Mouse (Mus musculus): ENCODE data around the gene Ssb.

Gene Ssb

DNA sequence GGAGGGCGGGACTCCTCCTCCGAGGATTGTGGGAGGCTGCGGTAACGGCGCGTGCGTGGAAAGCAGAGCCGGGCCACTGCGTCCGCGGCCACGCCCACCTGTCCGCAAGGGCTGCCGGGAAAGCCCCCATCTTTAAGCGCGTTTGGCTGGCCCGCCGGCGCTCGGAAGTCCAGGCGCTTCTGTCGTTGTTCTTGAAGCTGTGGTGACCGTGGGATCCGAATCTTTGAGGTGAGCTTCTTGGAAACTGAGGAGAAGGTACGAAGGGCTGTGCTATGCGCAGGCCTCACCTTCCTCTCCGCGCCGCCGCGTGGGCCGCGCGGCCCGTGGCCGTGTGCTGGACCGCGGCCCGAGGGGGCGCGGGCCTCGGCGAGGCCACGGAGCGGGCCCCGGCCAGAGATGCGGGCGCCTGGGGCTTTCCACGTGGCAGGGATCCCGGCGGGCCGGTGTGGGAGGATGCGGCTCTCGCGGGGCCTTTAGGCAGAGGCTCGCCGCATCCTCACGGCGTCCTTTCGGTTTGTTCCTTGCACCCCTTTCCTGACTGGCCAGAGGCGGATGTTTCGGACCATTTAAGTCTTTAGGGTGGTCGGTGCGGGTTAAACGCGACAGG is at the start of gene Ssb:
Ssb (plus strand) TSS at position 78 of the 607 bp plus-strand sequence.
- DNase-seq: peak; percentile 95 to 96

DNA sequence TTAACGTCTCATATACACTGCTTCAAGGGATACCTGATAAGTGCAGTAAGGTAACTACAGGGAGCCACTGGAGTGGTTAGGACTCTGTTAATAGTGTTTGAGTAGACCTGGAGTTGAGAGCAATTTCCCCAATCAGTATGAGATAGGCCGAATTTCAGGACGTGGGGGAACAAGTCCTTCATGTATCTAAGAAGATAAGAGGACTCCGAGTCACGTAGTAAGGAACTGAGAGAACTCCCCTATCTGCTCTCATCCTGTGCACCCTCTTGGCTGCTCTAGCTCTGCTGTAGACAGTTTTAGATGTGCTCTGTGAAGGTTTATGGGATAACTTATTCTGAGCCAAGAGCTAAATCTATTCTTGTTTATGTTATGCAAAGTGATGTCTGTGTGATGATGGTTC is 44.8 kb upstream of the Ssb start:
- DNase-seq: no peak

DNA sequence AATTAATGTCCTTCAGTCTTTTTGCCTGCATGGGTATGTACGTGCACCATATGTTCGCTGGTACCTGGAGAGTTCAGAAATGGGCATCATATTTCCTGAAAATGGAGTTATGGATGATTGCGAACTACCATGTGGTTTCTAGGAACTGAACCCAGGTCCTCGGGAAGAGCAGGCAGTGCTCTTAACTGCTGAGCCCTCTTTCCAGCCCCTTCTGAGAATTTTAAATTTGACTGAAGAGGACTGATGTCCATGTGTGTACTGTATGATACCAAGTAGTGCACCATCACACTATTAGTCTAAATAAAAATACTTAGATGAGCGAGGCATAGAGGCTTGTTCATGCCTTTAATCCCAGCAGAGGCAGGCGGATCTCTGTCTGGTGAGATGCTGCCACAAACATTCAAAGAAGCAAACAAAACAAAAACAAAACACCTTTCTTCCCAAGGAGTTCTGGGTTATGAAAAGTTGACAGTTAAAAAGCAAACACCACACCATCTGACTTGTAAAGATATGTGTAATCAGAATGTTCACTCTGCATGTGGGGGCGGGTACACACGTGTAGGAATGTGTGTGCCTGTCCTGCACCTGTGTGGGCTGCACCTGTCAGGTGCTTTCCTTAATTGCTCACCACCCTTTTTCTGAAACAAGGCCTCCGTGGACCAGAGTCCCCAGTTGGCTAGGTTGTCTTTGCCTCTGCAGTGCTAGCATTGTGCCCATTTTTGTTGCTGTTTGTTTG is 42.8 kb upstream of the Ssb start:
- no peak for DNase-seq

DNA sequence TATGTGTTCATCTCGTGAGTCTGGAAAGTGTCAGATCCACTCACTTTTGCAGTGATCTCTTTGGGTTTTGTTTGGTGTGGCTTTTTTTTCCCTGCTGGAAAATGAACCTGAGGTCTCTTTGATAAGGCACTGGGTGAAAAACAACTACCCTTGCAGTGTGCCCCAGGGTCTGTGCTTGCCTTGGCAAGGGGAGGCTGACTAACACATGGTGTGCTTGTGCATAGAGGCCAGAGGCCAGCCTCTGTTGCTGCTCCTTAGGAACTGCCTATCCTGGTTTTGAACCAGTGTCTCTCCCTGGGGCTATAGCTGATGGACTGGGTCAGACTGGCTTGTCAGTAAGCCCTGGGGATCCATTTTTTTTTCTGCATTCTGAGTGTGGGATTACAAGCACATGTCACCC is 41.2 kb upstream of the Ssb start:
- no peak for DNase-seq

DNA sequence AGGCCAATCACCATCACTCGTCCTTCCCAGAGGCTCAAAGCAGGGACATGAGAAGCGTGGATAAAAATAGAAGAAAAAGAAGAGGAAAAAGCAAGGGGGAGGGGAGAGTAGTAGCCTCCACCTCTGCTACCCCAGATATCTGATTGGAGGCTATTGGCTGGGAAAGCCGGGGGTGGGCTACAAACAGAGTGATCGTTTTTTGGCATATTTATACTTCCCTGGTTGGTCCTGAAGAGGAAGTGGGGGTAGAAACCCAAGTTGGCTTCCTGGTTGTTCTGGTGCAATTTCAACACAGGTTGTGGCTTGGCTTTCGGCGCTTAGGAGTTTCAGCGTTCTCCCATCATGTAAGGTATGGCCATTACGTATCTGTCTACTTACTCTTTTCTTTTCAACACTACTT is 39.7 kb upstream of the Ssb start, which contains the start of gene Klhl23:
Klhl23 (plus strand) TSS at position 234 of the 400 bp plus-strand sequence.
- peak in 1 of 2 experiments; percentile 17 for DNase-seq

DNA sequence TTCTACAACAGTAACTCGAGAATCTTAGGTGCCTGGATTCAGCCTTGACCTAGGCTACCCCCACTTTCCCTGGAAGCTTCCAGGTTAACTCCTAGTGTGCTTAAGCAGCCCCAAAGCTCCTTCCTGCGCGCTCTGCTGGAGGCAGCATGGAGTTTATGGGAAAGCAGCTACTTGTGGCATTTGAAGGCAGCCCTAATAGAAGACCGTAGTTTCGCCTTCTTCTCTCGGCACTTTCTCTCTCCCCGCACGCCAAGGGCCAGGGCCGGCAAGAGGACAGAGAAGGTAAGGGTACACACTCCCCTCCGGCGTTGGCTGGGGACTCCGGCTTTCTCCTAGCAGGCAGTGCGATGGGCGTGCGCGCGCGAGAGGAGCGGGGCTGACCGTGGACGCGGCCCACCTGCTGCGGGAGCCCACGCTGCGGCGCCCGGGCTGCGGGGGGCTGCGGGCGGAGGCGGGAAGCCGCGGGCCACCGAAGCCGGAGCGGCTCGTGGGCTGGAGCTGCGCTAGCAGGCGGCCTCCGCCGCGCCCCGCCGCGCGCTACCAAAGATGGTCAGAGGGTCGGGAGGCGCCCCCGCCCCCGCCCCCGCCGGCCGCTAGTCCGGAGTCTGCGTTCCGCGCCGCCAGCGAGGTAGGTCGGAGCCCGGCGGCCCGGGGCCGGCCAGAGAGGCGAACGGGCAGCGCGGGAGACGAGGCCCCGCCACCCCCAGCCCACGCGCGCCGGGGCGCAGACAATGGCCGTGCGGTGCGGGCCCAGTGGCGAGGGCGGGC is 38.8 kb upstream of the Ssb start:
- peak; percentile 72 to 77 for DNase-seq

DNA sequence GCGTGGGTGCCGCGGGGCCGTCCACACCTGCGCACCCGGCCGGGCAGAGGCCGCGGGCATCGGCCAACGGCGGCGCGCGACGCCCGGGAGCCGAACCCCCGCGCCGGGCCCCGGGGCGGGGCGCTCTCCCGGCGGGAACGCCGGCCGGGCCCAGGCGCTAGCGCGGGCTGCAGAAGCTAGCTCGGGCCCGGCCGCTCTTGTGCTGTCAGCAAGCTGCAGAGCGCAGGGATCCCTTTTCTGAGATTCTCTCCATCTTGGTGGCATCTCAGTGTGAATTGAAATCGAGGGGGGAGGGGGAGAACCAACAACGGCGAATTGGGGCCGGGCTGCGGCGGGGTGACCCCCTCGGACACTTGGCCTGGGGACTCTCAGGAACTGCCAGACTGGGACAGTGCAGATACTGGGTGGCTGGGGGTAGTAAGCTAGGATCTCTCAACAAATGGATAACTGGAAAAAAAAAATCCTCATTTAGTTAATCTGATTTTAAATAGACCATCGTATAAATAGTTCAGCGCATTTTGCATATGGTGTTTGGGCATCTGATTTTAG is 38.2 kb upstream of the Ssb start:
- peak in 1 of 2 experiments; percentile 76 for DNase-seq

DNA sequence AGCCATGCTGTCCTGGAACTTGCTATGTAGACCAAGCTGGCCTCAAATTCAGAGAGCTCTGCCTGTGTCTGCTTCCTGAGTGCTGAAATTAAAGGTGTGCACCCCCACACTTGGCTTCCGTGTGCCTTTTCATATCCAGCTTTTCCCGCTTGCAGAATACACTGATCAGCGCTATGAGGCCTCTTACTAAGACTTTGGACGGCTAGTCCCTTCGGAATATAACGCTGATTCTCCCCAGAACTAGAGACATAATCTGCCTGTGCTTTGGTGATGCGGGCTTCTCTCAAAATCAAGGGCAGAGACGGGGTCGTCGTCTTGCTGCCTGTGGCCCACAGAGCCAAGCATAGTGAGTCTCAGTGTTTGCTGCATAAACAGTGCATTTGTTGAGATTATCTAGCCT is 35.5 kb upstream of the Ssb start:
- peak; percentile 33 to 67 for DNase-seq

DNA sequence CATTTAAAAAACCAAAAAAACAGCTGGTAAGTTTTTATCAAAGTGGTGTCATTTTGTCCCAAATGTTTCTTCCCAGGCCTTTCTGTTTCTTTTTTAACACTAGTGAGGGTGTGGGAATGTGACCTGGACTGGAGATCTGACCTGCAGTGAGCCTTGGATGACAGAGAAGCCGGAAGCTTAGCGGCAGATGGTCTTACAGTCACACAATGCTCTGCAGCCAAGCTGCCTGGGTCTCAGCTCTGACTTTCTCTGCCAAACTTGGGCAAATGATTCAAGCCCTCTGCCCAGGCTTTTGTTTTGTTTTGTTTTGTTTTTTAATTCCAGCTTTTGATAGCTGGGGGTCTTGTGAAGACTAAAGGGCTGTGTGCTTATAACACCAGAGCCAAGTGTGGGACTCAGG is 35.0 kb upstream of the Ssb start:
- peak; percentile 69 to 84 for DNase-seq

DNA sequence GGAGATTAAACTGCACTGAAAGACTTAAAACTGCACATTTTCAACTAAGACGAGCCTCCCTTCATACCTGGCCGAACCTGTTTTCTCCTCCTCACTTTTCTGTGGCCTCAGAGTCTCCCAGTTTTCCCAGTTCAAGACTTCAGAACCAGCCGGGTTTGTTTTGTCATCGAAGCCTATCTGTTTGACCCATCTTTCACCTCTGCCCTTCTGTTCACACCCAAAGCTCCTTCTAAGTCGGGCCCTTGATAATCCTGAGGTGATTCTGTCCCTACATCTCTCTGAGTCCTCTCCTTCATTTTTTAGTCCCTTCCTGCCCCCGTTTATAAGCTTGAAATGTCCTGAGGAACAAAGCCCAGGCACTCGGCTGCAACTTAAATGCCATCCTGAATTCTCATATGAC is 33.3 kb upstream of the Ssb start:
- no peak for DNase-seq

DNA sequence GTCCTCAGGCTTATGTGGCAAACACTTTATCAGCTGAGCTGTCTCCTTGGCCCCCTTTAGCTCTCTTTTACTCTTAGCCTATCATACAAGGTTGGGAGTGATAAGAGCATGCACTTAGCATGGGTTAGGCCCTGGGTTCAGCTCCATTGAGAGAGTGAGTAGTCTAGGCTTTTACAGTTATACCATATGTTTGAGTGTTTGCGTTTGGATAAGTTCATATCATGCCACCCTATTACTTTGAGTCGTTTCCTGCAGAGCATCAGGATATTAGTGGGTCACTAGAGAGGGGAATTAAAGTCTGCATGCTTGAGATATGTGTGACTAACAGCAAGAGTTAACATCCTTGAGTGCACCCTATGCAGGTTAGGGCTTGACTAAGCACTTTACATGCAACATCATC is 31.7 kb upstream of the Ssb start:
- no peak for DNase-seq

DNA sequence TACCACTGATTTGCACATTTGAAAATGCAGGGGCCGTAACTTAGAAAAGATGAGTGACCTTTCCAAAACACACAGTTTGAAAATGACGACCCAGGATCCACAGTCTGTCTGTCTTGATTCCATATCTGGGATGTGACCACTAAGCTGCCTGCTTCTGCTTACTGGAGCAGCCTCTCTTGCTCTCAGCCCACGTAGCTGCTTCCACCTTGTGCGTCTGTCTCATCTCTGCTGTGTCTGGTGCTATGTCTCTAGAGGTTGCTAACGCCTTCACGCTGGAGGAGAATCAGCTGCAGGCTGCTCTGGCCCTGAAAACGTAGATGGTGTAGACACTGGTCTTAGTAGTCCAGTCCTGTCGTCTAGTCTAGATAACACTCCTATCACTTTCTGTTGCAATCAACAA is 31.2 kb upstream of the Ssb start:
- no peak for DNase-seq

DNA sequence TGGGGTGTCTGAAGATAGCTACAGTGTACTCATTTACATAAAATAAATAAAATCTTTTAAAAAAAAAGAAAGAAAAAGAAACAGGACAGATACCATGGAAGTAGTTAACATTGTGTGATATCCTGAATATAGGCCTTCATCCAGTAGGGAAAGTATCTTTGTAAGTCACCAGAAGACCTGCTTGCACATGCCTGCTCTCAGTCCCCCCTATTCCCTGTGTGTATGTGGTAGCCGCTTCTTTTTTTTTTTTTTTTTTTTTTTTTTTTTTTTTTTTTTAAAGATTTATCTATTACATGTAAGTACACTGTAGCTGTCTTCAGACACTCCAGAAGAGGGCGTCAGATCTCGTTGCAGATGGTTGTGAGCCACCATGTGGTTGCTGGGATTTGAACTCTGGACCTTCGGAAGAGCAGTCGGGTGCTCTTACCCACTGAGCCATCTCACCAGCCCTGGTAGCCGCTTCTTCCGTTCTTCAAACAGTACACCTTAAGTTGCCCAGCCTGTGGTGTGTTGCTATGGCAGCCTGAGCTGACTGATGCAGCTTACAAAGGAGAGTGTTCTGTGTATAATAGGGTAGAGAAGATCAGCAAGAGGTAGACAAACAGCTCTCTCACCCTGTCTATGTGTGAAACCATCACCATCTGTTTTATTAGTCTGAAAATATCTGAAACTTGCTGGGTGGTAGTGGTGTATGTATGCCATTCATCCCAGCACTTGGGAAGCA is 24.0 kb upstream of the Ssb start:
- no peak for DNase-seq

DNA sequence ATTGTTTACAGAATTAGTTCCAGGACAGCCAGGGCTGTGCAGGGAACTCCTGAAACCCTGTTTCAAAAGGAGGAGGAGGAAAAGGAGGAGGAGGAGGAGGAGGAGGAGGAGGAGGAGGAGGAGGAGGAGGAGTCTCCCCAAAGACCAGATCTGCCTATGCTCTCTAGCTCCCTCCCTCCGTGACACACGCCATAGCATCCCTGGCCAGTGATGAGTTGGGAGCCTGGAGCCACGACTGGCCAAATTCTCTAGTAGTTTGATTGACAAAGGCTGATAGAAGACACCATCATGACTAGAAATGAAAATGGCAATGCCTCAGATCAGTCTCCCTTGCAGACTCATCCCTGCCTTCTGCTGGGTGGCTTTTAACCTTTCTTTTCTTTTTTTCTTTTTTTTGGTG is 23.4 kb upstream of the Ssb start:
- DNase-seq: no peak

DNA sequence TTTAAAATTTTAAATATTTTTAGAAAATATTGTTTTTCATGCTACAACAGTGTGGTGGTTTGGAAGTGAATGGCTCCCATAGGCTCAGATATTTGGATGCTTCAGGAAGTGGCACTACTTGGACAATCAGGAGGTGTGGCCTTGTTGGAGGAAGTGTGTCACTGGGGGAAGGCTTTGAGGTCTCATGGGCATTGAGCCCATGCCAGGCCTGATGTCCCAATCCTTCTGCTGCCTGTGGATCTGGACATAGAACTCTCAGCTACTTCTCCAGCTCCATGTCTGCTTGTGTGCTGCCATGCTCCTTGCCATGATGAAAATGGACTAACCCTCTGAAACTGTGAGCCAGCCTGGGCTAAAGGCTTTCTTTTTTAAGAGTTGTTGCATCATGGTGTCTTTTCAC is 22.7 kb upstream of the Ssb start:
- DNase-seq: no peak

DNA sequence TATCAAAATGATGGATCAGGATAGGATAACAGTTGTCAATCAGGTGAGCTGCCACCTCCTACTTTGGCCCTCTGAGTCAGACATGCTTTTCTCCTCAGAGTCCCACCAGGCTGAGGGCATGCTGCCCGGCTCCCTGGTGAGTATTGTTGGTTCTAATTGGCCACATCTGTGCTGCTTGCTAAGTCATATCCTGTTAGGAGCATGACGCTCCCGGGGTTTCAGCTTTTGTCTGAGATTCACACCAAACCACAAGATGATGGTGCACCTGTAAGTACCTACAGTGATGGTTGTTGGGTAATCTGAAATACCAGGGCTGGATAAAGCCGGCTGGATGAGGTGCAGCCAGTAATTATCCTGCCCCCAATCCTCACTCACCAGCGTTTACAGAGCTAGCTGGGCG is 21.1 kb upstream of the Ssb start:
- peak; percentile 63 to 72 for DNase-seq

DNA sequence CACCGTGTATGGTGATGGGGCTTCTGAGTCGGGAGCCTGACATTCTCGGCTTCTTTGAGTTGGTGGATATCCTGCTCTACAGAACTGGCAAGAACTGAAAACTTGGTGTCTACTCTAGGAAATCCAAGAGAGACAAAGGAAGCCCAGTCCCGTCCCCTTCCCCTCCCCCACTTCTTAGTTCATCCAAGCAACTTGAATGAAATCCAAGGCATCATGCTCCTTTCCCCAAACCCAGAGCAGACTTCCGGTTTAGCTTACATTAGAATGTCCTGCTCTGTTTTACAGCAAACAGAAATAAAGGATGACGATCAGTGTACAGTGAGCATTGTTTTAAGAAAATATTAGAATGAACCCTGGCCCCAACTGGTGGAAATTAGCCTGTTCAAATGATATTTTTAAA is 12.1 kb upstream of the Ssb start:
- no peak for DNase-seq

DNA sequence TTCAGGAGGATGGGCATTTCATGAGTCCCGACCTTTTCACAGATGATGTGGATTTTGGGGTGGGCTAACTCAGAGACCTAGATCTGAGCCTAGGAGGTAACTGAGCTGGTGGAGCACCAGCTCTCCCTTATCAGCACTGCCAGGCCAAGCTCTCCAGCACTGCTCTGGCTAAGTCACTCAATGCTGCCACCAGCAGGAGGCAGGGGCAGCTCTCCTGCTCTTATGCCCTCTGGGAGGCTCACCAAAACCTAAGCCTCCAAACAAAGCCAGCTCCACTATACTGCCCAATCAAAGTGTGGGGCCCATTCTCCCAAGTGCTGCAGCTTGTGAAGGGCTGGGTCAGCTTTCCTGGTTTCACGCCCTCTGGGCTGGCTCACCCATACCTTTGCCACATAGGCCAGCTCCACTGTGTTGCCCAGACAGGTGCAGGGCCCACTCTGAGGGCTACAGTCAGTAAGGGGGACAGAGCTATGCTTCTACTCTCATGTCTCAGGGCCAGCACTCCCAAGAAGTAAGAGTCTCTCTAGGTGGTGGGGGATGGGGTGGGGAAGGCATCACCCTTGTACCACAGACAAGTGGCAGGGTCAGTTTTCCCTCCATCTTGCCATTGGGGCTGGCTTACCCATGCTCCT is 9.8 kb upstream of the Ssb start:
- DNase-seq: no peak

DNA sequence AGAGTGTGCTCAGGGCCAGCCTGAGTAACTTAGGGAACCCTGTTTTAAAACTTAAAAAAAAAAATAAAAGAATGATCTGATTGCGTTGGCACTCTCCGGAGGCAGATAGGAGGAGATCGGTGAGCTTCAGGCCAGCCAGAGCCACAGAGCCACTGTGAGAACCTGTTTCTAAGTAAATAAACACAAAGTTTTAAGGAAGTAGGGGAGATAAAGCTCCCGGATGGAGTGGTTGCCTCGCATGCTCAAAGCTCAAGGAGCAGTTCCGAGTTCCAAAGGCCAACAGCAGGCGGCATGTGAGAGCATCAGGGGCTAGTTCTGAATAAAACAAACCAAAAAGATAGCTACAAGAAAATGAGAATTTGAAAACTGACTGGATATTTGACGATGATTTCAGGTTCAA is 5.0 kb upstream of the Ssb start:
- no peak for DNase-seq

DNA sequence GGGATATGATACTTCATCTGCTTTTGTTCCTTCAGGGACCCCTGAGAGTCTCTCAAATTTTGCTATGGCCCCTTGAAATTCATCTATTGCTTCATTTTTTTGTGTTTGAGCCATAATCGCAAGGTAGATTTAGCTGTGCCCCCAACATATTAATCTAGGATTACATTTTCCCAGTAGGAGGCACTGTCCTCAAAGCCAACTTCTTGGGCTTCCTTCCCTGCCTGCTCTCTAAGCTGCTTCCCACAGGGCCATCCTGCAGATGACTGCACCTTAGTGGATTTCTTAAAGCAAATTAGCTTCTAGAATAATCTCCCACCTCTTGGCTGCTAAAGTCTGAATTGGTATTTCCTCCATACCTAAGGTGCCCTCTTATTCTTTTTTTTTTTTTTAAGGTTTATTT is 3.5 kb upstream of the Ssb start:
- DNase-seq: no peak

DNA sequence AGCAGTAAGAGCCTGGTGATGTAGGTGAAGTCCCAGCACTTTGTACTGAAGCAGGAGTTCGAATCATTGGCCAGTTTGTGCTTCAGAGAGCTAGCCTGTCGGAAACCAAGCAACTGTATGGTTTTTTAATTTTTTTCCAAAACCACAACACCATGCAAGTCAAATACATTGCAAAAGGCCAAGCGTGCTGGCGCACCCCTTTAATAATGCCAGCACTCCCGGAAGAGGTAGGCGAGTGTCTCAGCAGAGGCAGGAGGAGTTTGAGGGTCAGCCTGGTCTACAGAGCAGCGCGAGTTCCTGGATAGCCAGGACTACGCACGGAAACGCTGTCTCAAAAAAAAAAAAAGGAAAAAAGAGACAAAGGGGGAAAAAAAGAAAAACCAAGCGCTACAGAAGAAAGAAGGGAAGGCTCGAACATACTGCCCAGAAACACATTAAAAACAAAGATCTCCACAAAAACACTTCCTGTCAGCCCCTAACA is 350 bp upstream of the Ssb start:
- peak; percentile 39 to 48 for DNase-seq

DNA sequence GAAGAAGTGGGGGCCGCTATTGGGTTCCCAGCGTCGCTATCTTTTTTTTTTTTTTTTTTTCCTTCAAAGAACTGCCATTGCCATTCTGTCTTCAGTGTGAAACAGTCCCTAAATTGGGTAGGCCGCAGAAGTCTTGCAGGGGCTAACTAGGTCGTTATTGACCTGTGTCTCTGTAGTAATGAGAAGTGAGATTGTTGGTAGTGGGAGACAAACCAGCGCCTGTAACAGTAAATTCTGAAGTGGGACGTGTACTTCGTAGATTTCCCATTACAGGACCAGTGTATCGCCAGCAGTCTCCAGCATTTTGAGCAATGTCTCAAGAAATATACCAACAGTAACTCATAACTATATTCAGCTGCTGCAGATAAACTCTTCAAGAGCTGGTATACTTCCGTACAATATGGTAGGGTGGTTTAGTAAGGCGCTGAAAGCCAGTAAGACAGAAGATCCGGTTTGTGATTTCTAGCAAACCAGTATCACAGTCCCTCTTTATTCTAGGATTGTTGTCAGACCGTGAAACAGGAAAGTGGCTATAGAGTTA is 825 bp downstream of the Ssb start:
- DNase-seq: no peak
